Mouse (Mus musculus): ENCODE measurements around the gene Gm19426.
A peak's percentile ranks its signal among the peaks of the same experiment; 100 is the strongest.
"Not testable (repeated sequence)": the region's sequence is repeated elsewhere in the genome, so short reads cannot be mapped to it uniquely, and the experiment has no call there.

Gene Gm19426

GRCm38 (mm10) chr2:84750115-84750514, 6.7 kb upstream of the Gm19426 start:
- no peak for DNase-seq (ENCODE audit: extremely low read depth, low read depth)

- no peak for DNase-seq (ENCODE audit: extremely low read depth, low read depth)
Measured at GRCm38 (mm10) chr2:84744126-84744525, 671 bp upstream of the Gm19426 start.

DNA sequence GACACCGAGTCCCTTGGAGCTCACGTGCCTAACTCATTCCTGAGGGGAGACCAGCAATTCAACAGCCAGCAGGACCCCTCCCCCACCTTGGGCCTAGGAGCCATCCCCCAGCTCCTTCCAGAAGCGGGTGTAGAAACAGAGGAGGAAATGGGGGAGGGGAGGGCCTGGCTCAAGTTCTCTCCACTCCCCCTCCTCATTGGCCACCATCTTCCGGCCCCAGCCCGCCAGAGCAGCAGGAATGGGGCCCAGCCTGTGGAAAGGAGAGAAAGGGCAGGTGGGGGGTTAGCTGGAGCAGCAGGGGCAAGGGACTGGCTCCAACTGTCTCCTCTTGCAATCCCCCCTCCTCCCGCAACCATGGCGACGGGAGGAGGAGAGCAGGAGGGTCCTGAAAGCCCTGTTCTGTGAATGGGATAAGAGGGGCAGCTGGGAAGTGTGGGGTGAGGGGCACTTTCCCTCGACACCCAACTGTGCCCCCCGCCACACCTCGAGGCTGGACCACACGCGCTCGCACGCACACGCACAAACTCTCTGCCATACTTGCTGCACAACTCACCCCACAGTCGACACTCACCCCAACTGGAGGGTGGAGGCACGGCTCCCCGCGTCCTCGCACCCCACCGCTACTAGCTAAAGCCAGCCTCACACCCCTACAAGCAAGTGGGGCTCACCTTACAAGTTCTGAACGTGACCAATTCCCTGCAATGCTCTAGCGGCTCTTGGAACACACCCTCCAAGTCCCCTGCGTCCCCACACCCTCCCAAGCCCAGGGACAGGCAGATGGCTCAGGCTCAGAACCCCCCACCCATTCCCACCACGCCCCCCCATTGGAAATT, 788 bp downstream of the Gm19426 start:
- DNase-seq (ENCODE audit: extremely low read depth, low read depth), result no peak

GRCm38 (mm10) chr2:84741841-84742450, 1.5 kb downstream of the Gm19426 start:
- DNase-seq (ENCODE audit: extremely low read depth, low read depth), result no peak

DNA sequence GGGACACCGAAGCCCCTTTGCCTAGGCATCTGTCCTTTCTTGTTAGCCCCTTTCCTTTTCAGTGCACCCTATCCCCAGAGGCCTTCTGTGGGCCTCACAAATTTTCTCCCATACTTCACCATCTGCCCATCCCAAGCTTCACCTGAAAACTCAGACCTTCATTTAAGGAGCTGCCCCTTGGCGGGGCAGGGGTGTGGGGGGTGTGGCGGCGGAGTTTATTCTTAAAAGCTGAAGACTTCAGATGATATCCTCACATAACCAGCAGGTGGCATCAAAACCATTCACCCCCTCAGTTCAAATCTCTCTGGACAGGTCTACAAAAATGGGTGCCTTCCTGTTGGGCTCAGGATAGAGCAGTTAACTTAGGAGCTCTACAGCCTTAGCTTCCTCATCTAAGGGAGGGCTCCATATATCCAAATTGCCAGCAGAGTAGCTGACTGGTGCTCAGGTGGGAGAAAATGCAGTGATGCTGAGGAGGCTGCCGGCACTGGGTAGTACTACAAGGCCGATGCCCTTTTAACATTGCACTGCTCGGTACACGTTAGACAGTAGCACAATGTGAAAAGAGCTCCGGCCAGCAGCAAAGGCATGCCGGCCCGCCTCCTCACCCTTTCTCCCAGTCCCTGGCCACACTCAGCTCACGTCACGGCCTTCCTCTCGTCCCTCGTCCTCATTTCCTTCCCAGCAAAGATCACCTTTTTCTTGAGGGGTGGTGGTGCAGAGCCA, 2.7 kb downstream of the Gm19426 start:
- no peak for DNase-seq (ENCODE audit: extremely low read depth, low read depth)

DNA sequence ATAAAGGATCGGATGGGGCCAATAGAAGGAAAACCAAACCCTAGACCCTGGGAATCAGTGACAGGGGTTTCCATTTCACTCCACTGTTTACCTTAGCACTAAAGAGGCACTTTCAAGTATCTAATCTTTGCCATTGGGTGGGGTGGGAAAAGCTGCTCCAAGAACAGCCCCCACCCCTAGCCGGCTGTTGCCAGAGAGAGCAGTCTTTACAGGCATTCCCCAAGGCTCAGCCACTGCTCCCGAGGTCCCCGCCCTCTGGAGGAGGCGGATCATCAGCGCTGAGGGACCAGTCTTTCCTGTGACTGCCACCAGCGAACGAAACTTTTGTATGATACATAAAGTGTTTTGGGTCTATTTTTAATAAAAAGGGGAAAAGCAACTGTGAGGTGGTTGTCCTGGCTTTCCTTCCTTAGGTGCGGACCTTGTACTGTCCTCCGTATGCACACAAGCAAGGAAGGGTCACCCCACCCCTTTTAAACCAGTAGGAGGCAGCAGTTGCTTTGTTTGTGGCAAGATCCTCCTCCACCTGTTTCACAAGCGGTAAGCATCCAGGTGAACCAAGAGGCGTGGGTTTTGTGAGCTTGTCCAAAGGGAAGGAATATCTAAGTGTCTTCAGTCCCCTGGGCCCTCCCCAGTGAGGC, 5.1 kb downstream of the Gm19426 start:
- DNase-seq (ENCODE audit: extremely low read depth, low read depth), result no peak

DNA sequence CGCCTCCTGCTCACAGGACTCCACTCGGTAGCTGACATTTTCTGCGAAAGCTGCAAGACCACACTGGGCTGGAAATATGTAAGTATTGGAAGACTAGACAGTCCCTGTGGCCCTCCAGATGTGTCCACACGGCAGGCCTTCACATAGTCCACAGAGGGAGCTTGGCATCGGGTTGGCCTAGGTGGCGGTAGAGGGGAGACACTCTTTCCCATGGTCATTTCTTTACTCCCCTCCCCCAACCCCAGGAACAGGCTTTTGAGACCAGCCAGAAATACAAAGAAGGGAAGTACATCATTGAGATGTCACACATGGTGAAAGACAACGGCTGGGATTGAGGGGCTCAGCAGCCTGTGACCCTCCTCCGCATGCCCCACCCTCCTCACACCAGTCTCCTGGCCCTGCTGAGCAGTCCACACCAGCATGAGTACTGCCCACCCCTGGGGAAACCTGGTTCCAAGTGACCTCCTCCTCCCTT, 6.0 kb downstream of the Gm19426 start:
- no peak for DNase-seq (ENCODE audit: extremely low read depth, low read depth)

DNA sequence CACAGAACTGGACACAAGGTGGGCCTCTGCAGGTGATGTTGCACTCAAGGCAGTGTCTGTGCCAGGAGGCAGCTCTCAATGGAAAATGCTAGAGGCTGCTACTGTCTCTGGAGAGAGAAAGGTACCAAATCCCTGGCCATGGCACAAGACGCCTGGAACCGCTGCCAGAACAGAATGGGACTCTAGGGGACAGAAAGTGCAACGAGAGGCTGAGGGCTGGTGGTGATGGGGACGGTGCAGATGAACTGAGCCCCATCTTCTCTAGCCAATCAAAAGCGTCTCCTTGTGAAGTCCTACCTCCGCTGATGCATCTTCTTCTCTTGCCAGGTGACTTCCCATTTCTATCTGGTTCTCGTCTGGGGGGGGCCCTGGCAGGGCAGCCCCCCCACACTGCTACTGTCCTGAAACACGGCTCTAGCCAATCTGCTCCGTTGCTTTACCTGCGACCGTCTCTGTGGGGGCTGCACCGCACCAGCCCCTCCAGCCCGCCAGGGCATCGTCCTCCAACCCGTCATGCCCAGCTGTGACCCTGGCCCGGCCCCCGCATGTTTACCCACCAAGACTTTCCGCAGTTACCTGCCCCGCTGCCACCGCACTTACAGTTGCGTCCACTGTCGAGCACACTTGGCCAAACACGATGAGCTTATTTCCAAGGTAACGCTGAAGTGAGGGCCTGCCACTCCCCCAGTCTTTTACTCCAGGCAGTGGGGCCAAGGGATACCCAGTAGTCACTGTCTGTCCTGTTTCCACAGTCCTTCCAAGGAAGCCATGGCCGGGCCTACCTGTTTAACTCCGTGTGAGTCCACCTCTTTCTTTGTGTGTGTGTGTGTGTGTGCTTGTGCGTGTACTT, 6.9 kb downstream of the Gm19426 start:
- no peak for DNase-seq (ENCODE audit: extremely low read depth, low read depth)

DNA sequence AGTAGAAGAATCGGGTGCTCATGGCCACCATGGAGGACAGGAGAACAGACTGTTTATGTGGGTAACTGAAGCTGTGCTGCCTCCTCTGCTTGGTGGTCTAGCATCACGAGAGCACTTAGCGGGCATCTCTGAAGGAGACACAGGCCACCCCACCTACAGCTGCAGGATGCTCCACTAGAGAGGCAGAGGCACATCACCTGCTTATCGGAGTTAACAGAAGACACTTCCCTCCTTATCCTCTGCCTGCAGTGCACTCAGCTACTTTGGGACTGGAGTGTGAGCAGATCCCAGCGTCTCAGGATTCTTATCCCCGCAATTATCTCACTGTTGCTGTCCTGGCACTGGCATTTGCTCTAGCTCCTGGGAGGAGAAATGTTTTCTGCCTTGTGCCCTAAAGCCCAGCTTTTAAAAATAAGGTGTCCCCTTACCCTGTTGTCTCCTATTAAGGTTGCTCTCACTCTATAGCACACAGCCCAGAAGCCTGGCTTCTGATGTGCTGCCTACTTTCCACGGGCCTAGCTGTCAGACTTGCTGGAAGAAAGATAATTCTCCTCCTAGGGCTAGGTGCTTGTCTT, 8.0 kb downstream of the Gm19426 start:
- DNase-seq (ENCODE audit: extremely low read depth, low read depth), result peak; percentile 75

DNA sequence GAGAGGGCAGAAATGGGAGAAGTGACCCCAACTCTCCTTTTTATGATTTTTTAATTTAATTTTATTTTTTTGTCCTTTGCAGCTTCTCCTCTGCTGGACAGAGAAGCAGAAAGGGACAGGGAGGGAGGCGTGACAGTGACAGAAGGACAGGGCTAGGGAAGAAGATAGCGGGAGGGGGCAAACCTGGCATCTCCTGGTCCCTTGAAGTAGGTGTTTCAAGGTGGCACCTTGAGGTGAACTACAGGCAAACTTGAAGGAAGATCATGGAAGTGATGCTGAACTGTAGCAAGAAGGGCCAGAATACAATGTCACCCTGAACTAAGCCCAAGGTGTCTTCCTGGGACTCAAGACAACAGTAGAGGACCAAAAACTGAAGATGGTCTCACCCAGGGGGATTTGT, 8.5 kb downstream of the Gm19426 start:
- no peak for DNase-seq (ENCODE audit: extremely low read depth, low read depth)

GRCm38 (mm10) chr2:84734351-84734864, 9.0 kb downstream of the Gm19426 start:
- DNase-seq (ENCODE audit: extremely low read depth, low read depth), result no peak

GRCm38 (mm10) chr2:84733579-84734300, 9.7 kb downstream of the Gm19426 start, which contains the start of gene Ypel4:
TSS of gene Ypel4 (plus strand) at chr2:84734058.
- DNase-seq (ENCODE audit: extremely low read depth, low read depth), result no peak

GRCm38 (mm10) chr2:84732394-84732793, 11.1 kb downstream of the Gm19426 start:
- no peak for DNase-seq (ENCODE audit: extremely low read depth, low read depth)

GRCm38 (mm10) chr2:84731206-84731605, 12.2 kb downstream of the Gm19426 start:
- DNase-seq (ENCODE audit: extremely low read depth, low read depth), result no peak

DNA sequence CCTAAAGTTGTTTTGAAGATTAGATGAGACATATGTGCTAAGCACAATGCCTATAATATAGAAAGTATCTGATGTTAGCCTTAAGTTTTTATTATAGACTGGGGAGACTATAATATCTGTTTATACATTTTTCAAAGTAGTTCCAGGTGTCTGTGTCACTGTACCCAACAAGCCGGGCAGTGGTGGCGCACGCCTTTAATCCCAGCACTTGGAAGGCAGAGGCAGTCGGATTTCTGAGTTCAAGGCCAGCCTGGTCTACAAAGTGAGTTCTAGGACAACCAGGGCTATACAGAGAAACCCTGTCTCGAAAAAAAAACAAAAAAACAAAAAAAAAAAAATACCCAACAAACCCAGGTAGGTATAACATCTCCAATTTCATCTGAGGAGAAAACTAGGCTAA, 15.3 kb downstream of the Gm19426 start:
- DNase-seq (ENCODE audit: extremely low read depth, low read depth), result not testable (repeated sequence)

DNA sequence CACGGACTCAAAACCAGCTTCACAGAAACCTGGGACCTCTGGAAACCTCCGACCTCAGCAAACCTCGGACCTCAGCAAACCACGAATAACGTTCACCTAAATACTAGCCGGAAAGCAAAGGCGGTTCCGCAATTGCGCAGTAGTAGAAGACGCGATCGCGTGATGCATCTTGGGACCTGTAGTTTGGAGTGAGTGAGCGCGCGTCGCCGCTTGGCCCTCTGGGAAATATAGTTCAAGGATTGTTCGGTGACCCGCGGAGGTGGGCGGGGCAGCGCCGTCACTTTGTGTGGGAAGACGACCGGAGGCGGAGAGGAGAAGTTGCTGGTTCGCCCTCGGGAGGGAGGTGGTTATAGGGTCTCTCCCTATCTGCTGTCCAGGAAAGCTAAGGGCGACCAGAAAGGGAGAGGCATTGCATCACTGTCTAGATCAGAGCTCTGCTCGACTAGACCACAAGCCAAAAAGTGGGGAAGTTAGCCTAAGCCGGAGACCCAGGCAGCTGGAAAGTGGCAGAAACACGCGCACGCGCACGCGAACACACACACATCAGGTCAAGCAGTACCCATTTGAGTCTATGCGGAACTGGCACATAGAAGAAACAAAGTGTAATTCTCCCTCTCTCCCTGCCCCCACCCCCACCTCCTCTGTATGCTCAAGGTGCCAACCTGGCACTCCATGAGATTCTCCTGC, 16.1 kb downstream of the Gm19426 start, which contains the start of gene Clp1:
Gene Clp1 (minus strand): TSS at position 179 of the 687 bp plus-strand sequence.
- DNase-seq (ENCODE audit: extremely low read depth, low read depth), result peak; percentile 97

- no peak for DNase-seq (ENCODE audit: extremely low read depth, low read depth)
Measured at GRCm38 (mm10) chr2:84726716-84727115, 16.7 kb downstream of the Gm19426 start.

DNA sequence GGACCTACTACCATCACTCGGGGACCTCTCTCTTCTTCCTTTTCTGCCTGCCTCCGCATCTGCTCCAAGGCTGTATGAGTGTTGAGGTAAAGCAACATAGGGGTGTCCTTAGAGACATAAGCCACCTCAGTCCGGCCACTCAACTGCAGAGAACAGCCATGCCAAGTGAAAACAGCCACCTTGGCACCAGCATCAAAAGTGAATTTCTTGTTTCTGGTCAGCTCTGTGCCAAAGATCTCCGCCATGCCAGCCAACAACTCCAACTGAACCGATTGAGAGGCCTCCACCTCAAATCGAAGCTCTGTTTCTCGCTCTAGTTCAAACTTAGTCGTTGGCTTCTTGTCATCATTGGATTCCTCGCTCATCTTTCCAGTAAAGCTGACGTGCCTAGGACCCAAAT, 17.7 kb downstream of the Gm19426 start:
- DNase-seq (ENCODE audit: extremely low read depth, low read depth), result no peak

GRCm38 (mm10) chr2:84723856-84724255, 19.6 kb downstream of the Gm19426 start:
- no peak for DNase-seq (ENCODE audit: extremely low read depth, low read depth)

All from MEL-GATA-1-ER (cell line).